Mouse (Mus musculus) gastrocnemius, postnatal 25 days (tissue): ENCODE results near the gene Kalrn. TPM values are rescaled to one million over a fixed set of nuclear protein-coding genes. Genes with fewer than 3 reads are reported as not detected.
A peak's percentile ranks its signal among the peaks of the same experiment; 100 is the strongest.

ENCODE experiments used
- DNase-seq: peaks from one replicate; pipeline ENCODE4 v3.0.0; 2022
- total RNA-seq, 2 experiments: library from RNA; stranded (reverse); gene quantifications; 1 replicate in 1 of 2; 2 replicates in 1 of 2; pipeline ENCODE4 v1.2.3; 2021

The Kalrn gene
- total RNA-seq, 2 experiments from 2014 or later, result 19.1 to 26.3 TPM

GRCm38 (mm10) chr16:34427654-34428053, 145.7 kb downstream of the Kalrn start:
- DNase-seq, result no peak

- DNase-seq, result peak; percentile 28
Measured at GRCm38 (mm10) chr16:34421473-34421872, 151.9 kb downstream of the Kalrn start.

GRCm38 (mm10) chr16:34417966-34418365, 155.4 kb downstream of the Kalrn start:
- DNase-seq, result peak; percentile 35

- DNase-seq, result no peak
Measured at GRCm38 (mm10) chr16:34417383-34417782, 155.9 kb downstream of the Kalrn start.

- DNase-seq, result no peak
Measured at GRCm38 (mm10) chr16:34414581-34414980, 158.8 kb downstream of the Kalrn start.

GRCm38 (mm10) chr16:34413868-34414333, 159.4 kb downstream of the Kalrn start:
- DNase-seq, result peak; percentile 72

- no peak for DNase-seq
Measured at GRCm38 (mm10) chr16:34407036-34407435, 166.3 kb downstream of the Kalrn start.

- no peak for DNase-seq
Measured at GRCm38 (mm10) chr16:34405094-34405493, 168.2 kb downstream of the Kalrn start.

- no peak for DNase-seq
Measured at GRCm38 (mm10) chr16:34401216-34401615, 172.1 kb downstream of the Kalrn start.

- DNase-seq, result no peak
Measured at GRCm38 (mm10) chr16:34400102-34400728, 173.1 kb downstream of the Kalrn start.

GRCm38 (mm10) chr16:34395221-34395811, 178.0 kb downstream of the Kalrn start:
- no peak for DNase-seq

GRCm38 (mm10) chr16:34389520-34390271, 183.6 kb downstream of the Kalrn start:
- DNase-seq, result no peak

- DNase-seq, result no peak
Measured at GRCm38 (mm10) chr16:34388871-34389270, 184.5 kb downstream of the Kalrn start.

GRCm38 (mm10) chr16:34385065-34385464, 188.3 kb downstream of the Kalrn start:
- no peak for DNase-seq

- DNase-seq, result no peak
Measured at GRCm38 (mm10) chr16:34382992-34383391, 190.3 kb downstream of the Kalrn start.

GRCm38 (mm10) chr16:34376166-34376857, 197.0 kb downstream of the Kalrn start:
- no peak for DNase-seq

GRCm38 (mm10) chr16:34373519-34373918, 199.8 kb downstream of the Kalrn start:
- DNase-seq, result no peak

- DNase-seq, result peak; percentile 66
Measured at GRCm38 (mm10) chr16:34372103-34372741, 201.1 kb downstream of the Kalrn start.

- no peak for DNase-seq
Measured at GRCm38 (mm10) chr16:34359206-34359605, 214.1 kb downstream of the Kalrn start.

GRCm38 (mm10) chr16:34355547-34355946, 217.8 kb downstream of the Kalrn start:
- no peak for DNase-seq

GRCm38 (mm10) chr16:34354042-34354441, 219.3 kb downstream of the Kalrn start:
- no peak for DNase-seq

GRCm38 (mm10) chr16:34352747-34353146, 220.6 kb downstream of the Kalrn start:
- peak; percentile 74 for DNase-seq
